Mouse (Mus musculus) layer of hippocampus, adult 2 months (tissue): Measurements from ENCODE around the gene Scrn3. TPM values are rescaled to one million over a fixed set of nuclear protein-coding genes. Genes with fewer than 3 reads are reported as not detected.

Experiments used
- DNase-seq, 2 experiments: peaks; one replicate each; pipeline ENCODE4 v3.0.0; 2022; ENCODE audit warnings: low spot score in 2 of 2
- H3K27ac ChIP-seq: fragments of 200-600 bp; 2 replicates; pipeline ENCODE4 v1.8.1; 2022
- H3K4me3 ChIP-seq: fragments of 200-600 bp; 2 replicates; pipeline ENCODE4 v1.8.1; 2022; ENCODE audit warnings: mild to moderate bottlenecking
- CTCF ChIP-seq: fragments of 200-600 bp; conservative IDR thresholded peaks from 2 replicates; pipeline ENCODE4 v1.8.1; 2022; ENCODE audit warnings: antibody characterized with exemption, mild to moderate bottlenecking, moderate library complexity
- total RNA-seq, 2 experiments: library from RNA; stranded (reverse); gene quantifications; 2 replicates each; pipeline ENCODE4 v1.2.3; 2021

Scrn3 gene
- total RNA-seq, 2 experiments from 2014 or later = 19.3 to 22.3 TPM

DNA sequence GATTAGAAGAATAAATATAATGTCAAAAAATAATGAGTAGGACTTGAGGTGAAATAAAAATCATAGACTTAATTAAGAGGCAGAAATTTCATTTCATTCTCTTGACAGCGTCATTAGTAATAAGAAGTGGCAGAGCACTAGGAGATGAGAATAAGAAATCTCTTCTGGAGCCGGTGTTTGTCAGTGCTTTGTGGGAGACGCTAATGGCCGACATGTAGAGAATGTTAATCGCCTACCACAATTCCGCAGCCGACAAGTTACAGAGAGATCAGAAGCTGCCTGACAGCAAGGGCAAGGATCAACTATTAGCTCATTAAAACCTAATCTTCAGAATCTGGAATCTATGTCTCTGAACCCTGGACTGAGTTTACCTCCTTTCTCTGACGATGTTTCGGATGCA, 35.4 kb downstream of the Scrn3 start:
- no peak for DNase-seq
- no peak for TF ChIP-seq CTCF
- Histone ChIP-seq H3K4me3 (no peak overlapping the region), H3K27ac (peak overlapping the region; percentile 90)

DNA sequence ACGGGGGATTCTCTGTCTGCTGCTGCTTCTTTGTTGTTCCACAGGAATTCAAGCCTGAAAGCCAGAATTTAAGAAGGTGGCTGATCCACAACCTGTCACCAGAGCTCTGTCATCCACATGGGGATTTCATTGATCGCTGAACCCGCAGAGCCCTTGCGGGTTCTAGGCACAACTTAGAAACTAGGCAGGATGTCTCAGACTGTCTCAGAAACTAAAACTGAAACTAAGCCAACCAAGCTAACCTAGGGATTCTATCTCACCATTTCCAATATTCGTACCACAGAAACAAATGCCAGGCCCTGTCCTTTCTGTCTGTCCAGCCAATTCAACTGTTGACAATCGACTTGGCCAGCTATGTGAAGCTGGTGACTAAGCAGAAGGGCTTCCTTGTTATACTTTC, 35.8 kb downstream of the Scrn3 start:
- TF ChIP-seq CTCF = no peak

DNA sequence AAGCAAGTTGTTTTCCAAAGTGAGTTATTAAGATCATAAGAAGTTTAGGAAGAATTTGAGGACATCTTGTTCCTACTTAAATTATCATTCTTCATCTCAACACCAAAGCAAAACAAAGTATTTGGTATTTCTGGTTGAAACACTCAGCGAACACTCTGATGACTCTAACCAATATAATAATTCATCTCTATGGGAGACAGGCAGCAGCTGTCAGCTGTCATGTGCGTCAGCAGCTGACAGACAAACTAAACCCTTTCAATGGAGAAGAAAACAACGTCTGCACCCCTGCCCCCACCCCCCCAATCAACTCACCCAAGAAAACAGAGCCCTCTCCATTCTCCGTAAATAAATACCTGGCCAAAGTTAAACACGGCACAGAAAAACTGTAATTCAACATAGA, 39.1 kb downstream of the Scrn3 start:
- TF ChIP-seq CTCF = no peak
- peak; percentile 47 to 58 for DNase-seq
- Histone ChIP-seq H3K27ac (peak overlapping the region; percentile 94), H3K4me3 (peak overlapping the region; percentile 8; the same call in 1 of the 2 replicates)

More for the DNA sequence above, 35.8 kb downstream of the Scrn3 start:
- peak overlapping the region; percentile 90 for H3K27ac ChIP-seq
- H3K4me3 ChIP-seq = no peak overlapping the region
- no peak for DNase-seq

DNA sequence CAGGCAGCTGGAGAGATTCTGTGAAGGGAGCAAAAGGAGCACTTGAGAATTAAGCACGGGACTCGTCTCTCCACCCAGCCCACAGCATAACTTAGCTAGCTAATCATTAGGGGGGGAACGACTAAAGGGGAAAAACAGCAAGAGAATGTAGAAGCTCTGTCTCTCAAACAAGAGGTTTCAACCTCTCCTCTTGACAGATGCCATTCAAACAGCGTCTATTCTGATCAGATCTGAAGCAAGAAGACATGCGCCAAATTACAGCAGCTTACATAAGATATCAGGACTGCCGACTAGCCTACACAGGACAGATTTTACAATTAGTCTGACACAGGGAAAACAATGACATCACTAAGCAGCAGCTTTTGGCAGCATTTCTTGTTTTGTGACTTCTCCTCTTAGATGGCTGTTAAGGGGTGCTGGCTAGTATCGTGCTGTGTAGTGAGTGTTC, 39.5 kb downstream of the Scrn3 start:
- peak overlapping the region; percentile 8; the same call in 1 of the 2 replicates for H3K4me3 ChIP-seq
- DNase-seq = peak; percentile 41 to 80
- no peak for TF ChIP-seq CTCF
- peak overlapping the region; percentile 94 for H3K27ac ChIP-seq

DNA sequence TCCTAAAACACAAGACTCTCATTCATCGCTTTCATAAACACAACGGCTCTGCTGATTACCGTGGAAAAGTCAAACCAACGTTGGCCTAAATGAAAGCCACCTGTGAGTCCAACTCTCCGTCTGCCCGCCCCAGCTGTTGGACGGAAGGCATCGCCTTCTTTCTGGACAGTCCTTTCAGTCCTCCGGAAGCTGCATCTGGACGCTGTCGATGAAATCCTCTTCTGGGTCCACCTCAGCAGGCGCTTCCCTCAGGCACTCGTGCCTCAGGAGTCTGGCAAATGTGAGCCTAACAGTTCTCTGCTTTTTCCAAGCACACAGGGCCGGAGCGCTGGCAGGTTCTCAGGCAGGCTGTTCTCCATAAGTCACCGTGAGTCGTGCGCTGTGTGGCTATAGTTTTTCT, 44.6 kb downstream of the Scrn3 start:
- DNase-seq = no peak
- Histone ChIP-seq H3K4me3 (peak overlapping the region; percentile 26), H3K27ac (peak overlapping the region; percentile 70)
- TF ChIP-seq CTCF = no peak

DNA sequence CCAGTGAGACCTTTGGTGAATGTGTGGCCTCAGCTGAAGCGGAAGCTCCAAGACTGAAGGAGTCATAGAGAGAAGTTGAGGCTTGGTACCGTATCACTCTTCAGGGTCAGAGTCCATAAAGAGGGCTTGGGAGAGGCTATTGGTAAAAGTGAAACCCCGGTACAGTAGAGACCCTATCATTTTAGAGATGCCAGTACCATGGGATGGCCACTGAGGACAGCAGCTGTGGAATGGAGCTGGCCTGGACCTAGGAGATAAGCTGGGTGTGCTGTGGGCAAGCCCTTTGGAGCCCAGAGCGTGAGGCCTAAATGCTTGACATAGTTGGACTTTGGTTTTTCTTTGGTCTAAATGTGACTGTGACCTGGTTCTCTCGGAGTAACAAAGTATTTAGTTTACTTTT, 47.5 kb downstream of the Scrn3 start:
- H3K27ac ChIP-seq = no peak overlapping the region
- no peak overlapping the region for H3K4me3 ChIP-seq
- DNase-seq = no peak
- TF ChIP-seq CTCF = no peak

DNA sequence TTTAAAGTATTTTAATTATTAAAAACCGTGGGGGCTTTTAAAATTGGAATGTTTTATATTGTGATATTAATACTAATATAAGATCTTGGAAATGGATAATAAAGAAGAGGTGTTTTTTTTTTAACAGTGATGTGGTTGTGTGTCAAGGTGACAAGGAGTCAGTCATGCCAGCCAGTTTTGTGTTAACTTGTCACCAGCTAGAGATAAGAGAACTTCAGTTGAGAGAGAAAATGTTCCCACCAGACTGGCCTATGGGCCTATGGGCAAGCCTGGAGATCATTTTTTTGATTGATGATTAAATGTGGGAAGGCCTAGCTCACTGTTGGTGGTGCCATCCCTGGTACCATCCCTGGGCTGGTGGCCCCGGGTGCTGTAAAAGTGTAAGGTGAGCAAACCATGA, 48.1 kb downstream of the Scrn3 start:
- DNase-seq = no peak
- Histone ChIP-seq H3K4me3 (no peak overlapping the region), H3K27ac (no peak overlapping the region)
- no peak for TF ChIP-seq CTCF

DNA sequence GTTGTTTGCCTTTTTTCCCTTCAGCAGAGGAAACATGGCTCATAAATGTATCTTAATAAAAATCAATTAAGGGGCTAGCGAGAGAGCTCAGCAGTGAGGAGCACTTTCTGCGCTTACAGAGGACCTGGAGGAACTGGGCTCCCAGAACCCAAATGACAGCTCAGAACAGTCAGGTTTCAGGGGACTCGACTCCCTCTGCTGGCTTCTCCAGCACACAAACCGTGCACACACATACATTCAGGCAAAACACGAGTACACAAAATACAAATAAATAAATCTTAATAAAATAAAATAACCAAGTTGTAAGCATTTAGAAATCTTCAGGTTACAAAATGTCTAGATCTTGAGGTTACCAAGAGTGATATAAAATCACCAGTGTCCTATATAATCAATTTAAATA, 51.0 kb downstream of the Scrn3 start:
- Histone ChIP-seq H3K27ac (no peak overlapping the region), H3K4me3 (no peak overlapping the region)
- TF ChIP-seq CTCF = peak; percentile 52
- no peak for DNase-seq

DNA sequence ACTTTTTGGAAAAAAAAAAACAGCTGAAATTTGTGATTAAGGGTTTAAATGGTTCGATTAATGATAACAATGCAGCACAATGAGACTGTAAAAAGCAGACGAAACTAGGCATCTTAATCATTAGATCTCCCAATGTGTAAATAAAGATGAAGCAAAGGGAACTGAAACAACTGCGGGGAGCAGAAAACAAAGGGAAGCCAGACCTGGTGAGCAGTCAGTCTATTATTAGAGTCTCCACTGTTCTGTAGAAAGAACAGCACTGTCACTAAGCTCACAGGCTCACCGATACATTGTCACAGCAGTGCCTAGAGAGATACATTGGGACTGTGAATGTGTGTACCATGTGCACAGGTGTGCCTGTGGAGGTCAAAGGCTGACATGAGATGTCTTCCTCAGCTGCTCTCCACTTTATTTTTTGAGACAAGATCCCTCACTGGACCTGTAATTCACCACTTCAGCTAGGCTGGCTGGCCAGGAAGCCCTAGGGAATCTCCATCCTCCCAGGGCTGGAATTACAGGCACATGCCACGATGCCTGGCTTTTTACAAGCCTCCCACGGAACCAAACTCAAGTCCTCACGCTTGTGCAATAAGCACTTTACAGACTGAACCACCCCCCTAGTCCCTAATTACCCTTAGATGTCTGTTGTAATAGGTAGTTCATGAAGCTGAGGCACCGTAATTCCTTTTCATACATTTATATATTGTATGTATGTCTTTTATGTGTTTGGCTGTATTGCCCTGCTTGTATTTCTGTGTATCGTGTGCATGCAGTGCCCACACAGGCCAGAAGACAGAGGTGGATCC, 59.3 kb downstream of the Scrn3 start:
- Histone ChIP-seq H3K4me3 (no peak overlapping the region), H3K27ac (peak overlapping the region; percentile 71)
- TF ChIP-seq CTCF = no peak
- no peak for DNase-seq

DNA sequence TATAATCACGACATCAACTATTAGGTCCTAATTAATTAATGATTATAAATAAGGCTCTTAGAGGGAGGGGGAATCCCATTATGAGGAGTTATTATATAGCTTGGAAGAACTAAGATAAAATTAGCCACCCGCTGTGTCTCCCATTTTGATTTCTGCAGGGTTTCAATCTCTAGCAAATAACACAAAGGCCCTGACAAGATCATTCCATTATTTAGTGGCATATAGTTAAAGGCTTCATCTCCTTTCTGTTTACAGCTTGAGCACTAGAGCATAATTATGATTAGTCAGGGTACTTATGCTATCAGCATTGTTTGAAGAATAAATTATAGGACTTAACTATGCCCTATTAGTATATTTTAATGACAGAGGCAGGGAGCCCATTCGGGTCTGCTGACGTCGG, 65.9 kb downstream of the Scrn3 start:
- no peak overlapping the region for H3K4me3 ChIP-seq
- DNase-seq = no peak
- no peak for TF ChIP-seq CTCF
- peak overlapping the region; percentile 72; the same call in 1 of the 2 replicates for H3K27ac ChIP-seq

DNA sequence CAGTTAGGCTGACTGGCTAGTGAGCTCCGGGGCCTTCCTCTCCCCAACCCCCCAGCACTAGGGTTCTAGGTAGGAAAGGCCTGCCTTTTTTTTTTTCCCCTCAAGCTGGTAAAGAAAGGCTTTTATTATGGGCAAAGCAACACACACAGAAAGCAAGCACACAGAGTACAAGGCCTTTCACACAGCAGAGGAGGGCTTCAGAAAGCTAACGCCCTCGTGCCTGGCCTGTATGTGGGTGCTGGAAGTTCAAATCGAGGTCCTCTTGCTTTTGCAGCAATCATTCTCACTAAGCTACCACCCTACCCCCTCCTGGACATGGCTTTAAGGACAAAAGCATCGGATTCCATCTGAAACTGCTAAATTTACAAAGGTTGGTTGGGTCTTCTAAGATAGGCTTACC, 67.3 kb downstream of the Scrn3 start:
- no peak for DNase-seq
- Histone ChIP-seq H3K4me3 (no peak overlapping the region), H3K27ac (peak overlapping the region; percentile 72)
- TF ChIP-seq CTCF = no peak

DNA sequence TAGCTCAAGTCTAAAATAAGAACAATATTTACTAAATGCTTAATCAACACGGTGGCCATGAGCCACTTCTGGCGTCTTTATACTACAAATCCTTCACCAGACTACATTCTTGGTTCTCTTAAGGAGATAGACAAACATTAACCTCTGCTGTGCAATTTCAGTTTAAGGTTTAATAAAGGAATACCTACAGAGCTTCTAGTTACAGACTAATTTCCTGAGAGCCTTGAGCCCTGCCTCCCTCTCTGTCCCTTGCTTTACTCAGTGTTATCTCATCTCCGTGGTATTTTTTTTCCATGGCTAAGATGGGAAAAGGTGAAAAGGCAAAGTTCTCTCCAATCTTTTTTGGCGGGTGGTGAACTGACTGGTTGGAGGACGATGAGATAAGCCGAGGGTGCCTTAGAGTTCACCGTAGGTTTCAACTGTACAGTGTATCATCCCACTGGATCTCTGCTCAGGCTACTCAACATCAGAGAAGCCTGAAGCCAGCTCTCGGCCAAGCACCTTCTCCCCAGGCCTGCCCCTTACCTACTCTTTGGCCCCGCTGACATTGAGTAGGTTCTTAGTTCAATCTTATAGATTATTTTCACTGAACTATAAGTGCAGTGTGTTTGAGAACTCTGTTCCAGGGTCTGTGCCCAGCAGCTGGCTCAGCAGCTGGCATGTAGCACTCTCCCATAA, 68.0 kb downstream of the Scrn3 start:
- TF ChIP-seq CTCF = no peak
- Histone ChIP-seq H3K27ac (no peak overlapping the region), H3K4me3 (no peak overlapping the region)
- no peak for DNase-seq

DNA sequence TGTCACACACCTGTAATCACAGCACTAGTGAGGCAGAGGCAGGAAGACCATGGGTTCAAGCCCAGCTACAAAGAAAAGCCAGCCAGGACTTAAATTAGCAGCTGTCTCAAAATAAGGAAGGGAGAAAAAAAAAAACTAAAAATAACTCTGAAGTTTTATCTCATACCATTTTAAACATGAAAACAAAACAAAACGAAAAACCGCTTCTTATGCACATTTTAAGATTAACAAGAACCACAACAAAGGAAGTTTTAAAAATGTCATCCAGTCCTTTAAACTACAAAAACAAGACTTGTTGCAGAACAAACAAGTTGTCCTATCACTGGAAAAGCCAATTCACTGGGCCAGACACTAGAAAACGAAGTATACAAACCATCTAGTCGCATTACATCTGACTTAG, 72.8 kb downstream of the Scrn3 start:
- Histone ChIP-seq H3K27ac (peak overlapping the region; percentile 94), H3K4me3 (peak overlapping the region; percentile 94)
- no peak for TF ChIP-seq CTCF
- DNase-seq = no peak
